Mouse (Mus musculus): ENCODE results near the gene Speer1.
"Not testable (repeated sequence)": the region's sequence is repeated elsewhere in the genome, so short reads cannot be mapped to it uniquely, and the experiment has no call there.

The Speer1 gene

GRCm38 (mm10) chr5:11341216-11341615, at the start of gene Speer1:
Gene Speer1 (plus strand): TSS chr5:11341516.
- DNase-seq: not testable (repeated sequence)
